Mouse (Mus musculus) midbrain, embryonic 14.5 days (tissue): Measurements from ENCODE around the gene Sva. TPM values are rescaled to one million over a fixed set of nuclear protein-coding genes. Genes with fewer than 3 reads are reported as not detected.

ENCODE experiments used
- ATAC-seq: fragments of 200-750 bp; cut with Nextera tagmentation; 2 replicates; pipeline ENCODE4 v1.8.0; 2017; ENCODE audit warnings: moderate number of reproducible peaks, moderate library complexity; ENCODE audit not compliant: low FRiP score, low TSS enrichment
- DNase-seq: peaks from one replicate; pipeline ENCODE4 v3.0.0-alpha.2; 2015
- H3K27ac ChIP-seq: fragments of 300-500 bp; sonication (generic); replicated peaks from 2 replicates; pipeline ENCODE4 v1.5.1; 2014; ENCODE audit warnings: mild to moderate bottlenecking, low read depth, low read length, moderate library complexity
- H3K27me3 ChIP-seq: fragments of 300-500 bp; sonication (generic); 2 replicates; pipeline ENCODE4 v1.6.1; 2014; ENCODE audit warnings: low read length, control low read depth, mixed read lengths; ENCODE audit not compliant: control insufficient read depth, insufficient read depth
- H3K36me3 ChIP-seq: fragments of 300-500 bp; sonication (generic); 2 replicates; pipeline ENCODE4 v1.6.1; 2014; ENCODE audit warnings: low read length, control low read depth; ENCODE audit not compliant: control insufficient read depth, insufficient read depth
- H3K4me1 ChIP-seq: fragments of 300-500 bp; sonication (generic); 2 replicates; pipeline ENCODE4 v1.6.1; 2014; ENCODE audit warnings: mild to moderate bottlenecking, antibody characterized with exemption, low read length, control low read depth; ENCODE audit not compliant: control insufficient read depth, insufficient read depth
- H3K4me2 ChIP-seq: fragments of 300-500 bp; sonication (generic); 2 replicates; pipeline ENCODE4 v1.6.1; 2014; ENCODE audit warnings: mild to moderate bottlenecking, low read length, moderate library complexity
- H3K4me3 ChIP-seq: fragments of 300-500 bp; sonication (generic); replicated peaks from 2 replicates; pipeline ENCODE4 v1.5.1; 2014; ENCODE audit warnings: low read depth, low read length
- H3K9ac ChIP-seq: fragments of 300-500 bp; sonication (generic); replicated peaks from 2 replicates; pipeline ENCODE4 v1.6.1; 2014; ENCODE audit warnings: mild to moderate bottlenecking, low read length, moderate library complexity
- H3K9me3 ChIP-seq: fragments of 300-500 bp; sonication (generic); 2 replicates; pipeline ENCODE4 v1.6.1; 2016; ENCODE audit warnings: low read length, control low read depth, mixed read lengths; ENCODE audit not compliant: control insufficient read depth
- polyA plus RNA-seq: library from polyadenylated mRNA; unstranded; fragments of >200 nt; fragmentation: Nextera tagmentation; extraction: Ambion mirVana; gene quantifications from 2 replicates; pipeline ENCODE4 v1.2.1, GENCODE M21; 2014

The Sva gene
- polyA plus RNA-seq, result not detected in 2 replicates

- Histone ChIP-seq H3K27ac (no peak within 1 kb of the TSS), H3K4me3 (no peak within 1 kb of the TSS), H3K4me2 (no peak within 1 kb of the TSS), H3K4me1 (no peaks in the 10 kb centered on the region), H3K9ac (no peak within 1 kb of the TSS), H3K9me3 (no peaks in the 10 kb centered on the region), H3K36me3 (no peaks in the 10 kb centered on the region), H3K27me3 (no peaks in the 10 kb centered on the region)
- no peak for DNase-seq
- ATAC-seq, result no peak
Observed at GRCm38 (mm10) chr6:42038094-42038493, at the start of gene Sva. Gene Sva (plus strand): TSS chr6:42038394.

Other genes with a start within 250 kb of the Sva start
- not detected in 2 replicates for gene Pip, start 190.9 kb upstream of the Sva start, polyA plus RNA-seq
- gene Sval2, start 185.4 kb upstream of the Sva start, polyA plus RNA-seq, result not detected in 2 replicates
- gene Sval1, start 86.8 kb upstream of the Sva start, polyA plus RNA-seq, result not detected in 2 replicates
- not detected in 2 replicates for gene Sval3, start 70.3 kb upstream of the Sva start, polyA plus RNA-seq
- gene Tas2r139, start 102.5 kb downstream of the Sva start, polyA plus RNA-seq, result not detected in 2 replicates
- not detected in 2 replicates for gene Tas2r144, start 176.9 kb downstream of the Sva start, polyA plus RNA-seq
- 8.4 and 10.2 TPM in 2 replicates for gene Gstk1, start 207.5 kb downstream of the Sva start, polyA plus RNA-seq
- gene Tmem139, start 223.6 kb downstream of the Sva start, polyA plus RNA-seq, result 0.18 TPM in 1 of 2 replicates, not detected in the other
- 41.9 and 51.0 TPM in 2 replicates for gene Casp2, start 226.6 kb downstream of the Sva start, polyA plus RNA-seq
- gene Clcn1, start 248.3 kb downstream of the Sva start, polyA plus RNA-seq, result 2.8 and 3.4 TPM in 2 replicates